Mouse (Mus musculus) forebrain, postnatal 0 days (tissue): ENCODE data around the gene Donson. TPM values are rescaled to one million over a fixed set of nuclear protein-coding genes. Genes with fewer than 3 reads are reported as not detected.

Experiments used
- ATAC-seq: fragments of 200-750 bp; cut with Nextera tagmentation; 2 replicates; pipeline ENCODE4 v1.8.0; 2017; ENCODE audit warnings: mild to moderate bottlenecking, moderate library complexity
- DNase-seq: peaks from one replicate; pipeline ENCODE4 v3.0.0-alpha.2; 2015
- H3K27ac ChIP-seq: fragments of 300-500 bp; sonication (generic); 2 replicates; pipeline ENCODE4 v1.5.1; 2014; ENCODE audit warnings: low read depth, mild to moderate bottlenecking, antibody characterized with exemption, low read length, moderate library complexity, mixed read lengths
- H3K27me3 ChIP-seq: fragments of 300-500 bp; sonication (generic); 2 replicates; pipeline ENCODE4 v1.6.1; 2014; ENCODE audit warnings: mild to moderate bottlenecking, low read length, mixed read lengths; ENCODE audit not compliant: insufficient read depth
- H3K36me3 ChIP-seq: fragments of 300-500 bp; sonication (generic); 2 replicates; pipeline ENCODE4 v1.6.1; 2014; ENCODE audit warnings: mild to moderate bottlenecking, moderate library complexity; ENCODE audit not compliant: insufficient read depth
- H3K4me1 ChIP-seq: fragments of 300-500 bp; sonication (generic); 2 replicates; pipeline ENCODE4 v1.6.1; 2014; ENCODE audit warnings: antibody characterized with exemption; ENCODE audit not compliant: insufficient read depth
- H3K4me2 ChIP-seq: fragments of 300-500 bp; sonication (generic); 2 replicates; pipeline ENCODE4 v1.6.1; 2014; ENCODE audit warnings: low read depth, mild to moderate bottlenecking, moderate library complexity
- H3K4me3 ChIP-seq: fragments of 300-500 bp; sonication (generic); 2 replicates; pipeline ENCODE4 v1.5.1; 2014; ENCODE audit warnings: low read depth, low read length, mixed read lengths
- H3K9ac ChIP-seq: fragments of 300-500 bp; sonication (generic); 2 replicates; pipeline ENCODE4 v1.6.1; 2014; ENCODE audit warnings: mild to moderate bottlenecking
- H3K9me3 ChIP-seq: fragments of 300-500 bp; sonication (generic); 2 replicates; pipeline ENCODE4 v1.6.1; 2016; ENCODE audit warnings: low read length
- CTCF ChIP-seq: sonication (generic); IDR thresholded peaks from 2 replicates; pipeline ENCODE4 v1.5.1; 2016; ENCODE audit warnings: antibody characterized with exemption, control low read depth, low read depth
- WGBS: fragments of 180-500 bp; shearing (Covaris S2); extraction: QIAGEN DNeasy Blood & Tissue Kit; methylation state at CpG from one replicate; pipeline ENCODE4 v1.1.7; 2014; 5-methylcytosine and 5-hydroxymethylcytosine counted together
- polyA plus RNA-seq: library from polyadenylated mRNA; unstranded; fragments of >200 nt; fragmentation: Nextera tagmentation; extraction: Ambion mirVana; gene quantifications from 2 replicates; pipeline ENCODE4 v1.2.1, GENCODE M21; 2015
- total RNA-seq: library from RNA; depleted of rRNA; stranded (reverse); fragments of >200 nt; gene quantifications from 2 replicates; pipeline ENCODE4 v1.2.3, GENCODE M21; 2014

Gene Donson
- total and polyA plus RNA-seq, 2 experiments from 2014 or later = 12.3 to 25.8 TPM

DNA sequence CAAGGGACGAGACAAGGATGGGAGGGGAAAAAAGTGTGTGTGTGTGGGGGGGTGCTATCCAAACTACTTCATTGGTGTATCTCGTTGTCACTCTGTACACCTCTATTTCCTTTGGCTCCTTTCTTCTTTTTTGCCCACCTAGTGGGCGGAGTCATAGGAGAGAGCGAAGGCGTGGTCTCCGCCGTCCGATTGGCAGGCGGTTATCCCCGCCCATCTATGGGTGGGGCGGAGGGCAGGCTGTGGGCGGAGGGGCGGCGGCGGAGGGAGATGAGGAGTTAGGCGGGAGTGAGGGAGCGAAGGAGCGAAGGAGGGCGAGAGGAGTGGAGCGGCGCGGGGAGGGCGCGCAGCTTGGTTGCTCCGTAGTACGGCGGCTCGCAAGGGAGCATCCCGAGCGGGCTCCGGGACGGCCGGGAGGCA lies 40.5 kb upstream of the Donson start, which contains the start of gene Itsn1:
TSS of gene Itsn1 (plus strand) at position 216 of the 417 bp plus-strand sequence.
- TF ChIP-seq CTCF = no peak
- Histone ChIP-seq H3K4me2 (peak within 1 kb of the TSS; percentile 61), H3K36me3 (no peaks in the 10 kb centered on the region), H3K4me1 (peaks cover 24% of the 10 kb centered on the region), H3K27me3 (no peaks in the 10 kb centered on the region), H3K27ac (peak within 1 kb of the TSS; percentile 99), H3K4me3 (peak within 1 kb of the TSS; percentile 88), H3K9me3 (no peaks in the 10 kb centered on the region), H3K9ac (peak within 1 kb of the TSS; percentile 85)
- DNase-seq = no peak
- ATAC-seq = peak; percentile 93
- WGBS = under 1% methylated on average over 30 of the region's 33 CpGs

DNA sequence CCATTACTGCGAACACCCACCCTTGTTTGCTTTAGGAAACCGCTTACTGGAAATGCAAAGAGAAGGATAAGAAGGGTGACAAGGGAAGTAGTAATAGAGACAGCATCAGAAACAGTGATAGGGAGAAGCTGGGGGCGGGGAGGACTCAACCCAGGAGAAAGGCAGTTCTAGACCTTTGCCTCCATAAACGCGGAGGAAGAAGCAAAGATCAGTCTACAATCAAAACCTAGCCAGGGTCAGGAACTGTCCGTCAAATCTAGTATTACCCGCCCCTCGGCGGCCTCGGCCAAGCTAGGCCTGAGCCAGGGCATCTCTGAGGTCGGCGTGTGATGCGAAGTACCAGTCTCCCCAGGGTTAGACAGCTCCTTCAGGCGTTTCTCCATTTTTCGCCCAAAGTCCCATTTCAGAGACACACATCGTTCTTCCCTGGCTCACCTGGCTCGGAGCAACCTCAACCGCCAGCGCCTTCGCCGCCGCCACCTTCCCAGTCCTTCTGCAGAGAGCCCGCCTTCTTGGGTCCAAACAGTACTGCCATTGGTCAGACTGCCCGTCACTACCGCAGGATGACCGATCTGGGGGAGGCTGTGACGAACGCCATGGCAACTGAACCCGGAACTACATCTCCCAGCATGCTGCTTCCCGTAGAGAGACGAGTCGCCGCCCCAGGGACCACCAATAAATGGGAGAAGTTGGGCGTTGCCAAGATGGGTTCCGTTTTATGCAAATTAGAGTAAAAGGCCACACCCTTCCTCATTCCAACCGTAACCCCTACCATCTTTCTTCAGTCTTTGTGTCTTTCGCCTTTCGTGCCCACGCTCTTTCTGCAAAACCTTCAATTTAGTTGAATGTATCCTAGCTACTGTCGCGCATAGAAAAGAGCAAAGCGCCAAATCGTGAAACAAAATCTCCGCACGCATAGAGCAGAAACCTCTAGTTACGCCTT lies 39.8 kb upstream of the Donson start, which contains the start of gene Cryzl1:
TSS of gene Cryzl1 (minus strand) at position 853 of the 943 bp plus-strand sequence.
- Histone ChIP-seq H3K9ac (peak within 1 kb of the TSS; percentile 85), H3K27ac (peak within 1 kb of the TSS; percentile 99), H3K27me3 (no peaks in the 10 kb centered on the region), H3K4me2 (peak within 1 kb of the TSS; percentile 61), H3K4me1 (peaks cover 24% of the 10 kb centered on the region), H3K9me3 (no peaks in the 10 kb centered on the region), H3K4me3 (peak within 1 kb of the TSS; percentile 88), H3K36me3 (no peaks in the 10 kb centered on the region)
- DNase-seq = peak; percentile 99
- TF ChIP-seq CTCF = no peak
- peak; percentile 93 for ATAC-seq
- 2% methylated on average over 46 of the region's 46 CpGs for WGBS

DNA sequence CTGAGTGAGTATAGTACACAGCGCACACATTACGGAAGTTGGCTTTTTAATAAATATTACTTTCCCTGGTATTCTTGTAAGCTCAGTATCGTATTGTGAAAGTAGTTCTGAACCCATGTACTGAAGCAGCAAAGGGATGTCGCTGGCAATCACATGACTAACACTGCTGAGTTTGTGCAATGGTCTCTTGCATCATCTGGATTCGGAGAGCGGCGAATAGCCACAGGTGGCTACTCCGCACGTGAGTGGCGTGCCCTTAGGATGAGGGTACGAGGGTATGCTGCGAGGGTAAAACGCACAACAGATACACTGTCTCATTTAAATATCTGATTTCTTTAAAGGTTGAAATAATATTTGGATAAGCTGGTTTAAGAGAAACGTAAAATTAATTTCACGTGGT lies 38.9 kb upstream of the Donson start:
- H3K9ac ChIP-seq = peak overlapping the region; percentile 85
- H3K27me3 ChIP-seq = no peaks in the 10 kb centered on the region
- H3K36me3 ChIP-seq = no peaks in the 10 kb centered on the region
- peak overlapping the region; percentile 88 for H3K4me3 ChIP-seq
- DNase-seq (no peak), ATAC-seq (no peak)
- H3K9me3 ChIP-seq = no peaks in the 10 kb centered on the region
- WGBS = 88% methylated on average over 15 of the region's 15 CpGs
- peaks cover 24% of the 10 kb centered on the region for H3K4me1 ChIP-seq
- peak overlapping the region; percentile 99; the same call in 1 of the 2 replicates for H3K27ac ChIP-seq
- TF ChIP-seq CTCF = no peak
- H3K4me2 ChIP-seq = peak overlapping the region; percentile 59

DNA sequence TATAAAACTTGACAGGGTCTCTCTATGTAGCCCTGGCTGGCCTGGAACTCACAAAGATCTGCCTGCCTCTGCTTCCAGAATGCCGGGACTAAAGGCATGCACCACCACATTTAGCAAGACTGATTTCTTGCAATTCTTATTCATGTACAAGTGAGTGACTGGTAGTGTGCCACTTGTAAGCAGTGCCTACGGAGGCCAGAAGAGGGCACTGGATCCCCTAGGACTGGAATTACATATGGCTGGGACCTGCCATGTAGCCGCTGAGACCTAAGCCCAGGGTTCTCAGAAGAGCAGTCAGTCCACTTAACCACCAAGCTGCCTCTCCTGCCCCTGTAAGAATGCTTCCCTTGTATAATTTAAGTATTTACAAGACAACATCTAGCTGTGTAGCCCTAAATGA lies 35.7 kb upstream of the Donson start:
- H3K27me3 ChIP-seq = no peaks in the 10 kb centered on the region
- DNase-seq = peak; percentile 39
- no peak overlapping the region for H3K27ac ChIP-seq
- TF ChIP-seq CTCF = peak; percentile 73
- H3K36me3 ChIP-seq = no peaks in the 10 kb centered on the region
- H3K4me3 ChIP-seq = no peak overlapping the region
- peaks cover 10% of the 10 kb centered on the region for H3K4me1 ChIP-seq
- H3K9ac ChIP-seq = no peak overlapping the region
- no peaks in the 10 kb centered on the region for H3K9me3 ChIP-seq
- ATAC-seq = no peak
- H3K4me2 ChIP-seq = no peak overlapping the region
- WGBS = 45% methylated on average over 3 of the region's 3 CpGs

DNA sequence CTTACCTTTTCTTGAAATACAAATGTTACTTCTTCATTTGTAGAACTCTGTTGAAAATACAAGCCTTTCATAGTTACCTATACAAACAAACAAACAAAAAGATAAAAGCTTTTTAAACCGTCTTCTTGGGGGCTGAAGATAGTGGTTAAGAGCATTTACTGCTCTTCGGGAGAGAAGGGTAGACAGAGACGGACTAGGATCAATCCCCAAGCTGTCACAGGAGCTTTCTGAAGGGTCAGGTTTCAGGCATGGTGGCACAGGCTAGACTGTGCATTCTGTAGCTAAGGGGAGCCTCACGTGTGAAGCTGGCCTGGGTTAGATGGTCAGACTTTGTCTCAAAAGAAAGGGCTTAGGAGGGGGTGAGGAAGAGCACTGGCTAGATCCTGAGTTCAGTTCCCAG lies 28.8 kb upstream of the Donson start:
- no peak overlapping the region for H3K27ac ChIP-seq
- no peak overlapping the region for H3K4me3 ChIP-seq
- 90% methylated on average over 4 of the region's 4 CpGs for WGBS
- H3K9ac ChIP-seq = no peak overlapping the region
- no peak overlapping the region for H3K4me2 ChIP-seq
- peaks cover 22% of the 10 kb centered on the region for H3K36me3 ChIP-seq
- ATAC-seq = no peak
- no peaks in the 10 kb centered on the region for H3K4me1 ChIP-seq
- no peaks in the 10 kb centered on the region for H3K27me3 ChIP-seq
- DNase-seq = no peak
- no peaks in the 10 kb centered on the region for H3K9me3 ChIP-seq
- TF ChIP-seq CTCF = no peak

DNA sequence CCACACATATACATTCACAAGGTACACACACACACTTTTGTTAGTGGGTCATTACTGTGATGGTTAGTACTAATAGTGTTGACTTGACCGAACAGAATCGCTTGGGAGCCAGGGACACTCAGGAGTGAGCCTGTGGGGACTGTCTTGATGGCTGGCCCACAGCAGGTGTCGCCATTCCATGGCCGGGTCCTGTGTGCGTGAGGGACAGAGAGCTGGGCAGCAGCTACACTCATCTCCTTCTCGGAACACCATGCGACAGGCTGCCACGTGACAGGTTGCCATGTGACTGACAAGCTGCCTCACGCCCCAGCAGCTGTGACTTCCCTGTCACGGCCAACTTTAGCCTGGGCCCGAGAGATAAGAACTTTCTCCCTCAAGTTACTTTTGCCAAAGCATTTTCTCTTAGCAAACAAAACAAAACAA lies 28.4 kb upstream of the Donson start:
- Histone ChIP-seq H3K27me3 (no peaks in the 10 kb centered on the region), H3K27ac (no peak overlapping the region), H3K4me3 (no peak overlapping the region), H3K9ac (no peak overlapping the region), H3K4me1 (no peaks in the 10 kb centered on the region), H3K36me3 (peaks cover 22% of the 10 kb centered on the region), H3K9me3 (no peaks in the 10 kb centered on the region), H3K4me2 (no peak overlapping the region)
- no peak for TF ChIP-seq CTCF
- WGBS = 78% methylated on average over 11 of the region's 11 CpGs
- no peak for ATAC-seq
- DNase-seq = no peak

DNA sequence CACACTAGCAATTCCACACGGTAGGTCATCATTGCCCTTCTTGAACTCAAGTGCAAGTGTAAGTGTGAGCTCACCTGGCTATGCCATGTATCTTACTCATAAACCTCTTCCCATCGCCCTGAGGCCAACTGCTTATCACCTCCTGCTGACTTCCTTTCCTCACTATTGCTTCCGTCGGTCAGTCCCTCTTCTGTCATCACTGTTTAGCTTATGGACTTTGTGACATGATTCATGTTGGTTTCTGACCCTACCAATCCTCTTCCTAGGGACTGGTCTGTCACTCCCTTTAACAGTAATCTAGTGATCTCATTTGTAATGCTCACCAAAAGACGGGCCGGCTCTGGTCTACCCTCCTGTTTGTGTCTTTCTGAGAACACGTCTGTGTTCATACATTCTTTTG lies 21.7 kb upstream of the Donson start:
- no peak overlapping the region for H3K27ac ChIP-seq
- ATAC-seq (no peak), DNase-seq (no peak)
- peaks cover 61% of the 10 kb centered on the region for H3K36me3 ChIP-seq
- no peak overlapping the region for H3K9ac ChIP-seq
- no peaks in the 10 kb centered on the region for H3K4me1 ChIP-seq
- H3K4me3 ChIP-seq = no peak overlapping the region
- WGBS = 90% methylated on average over 7 of the region's 7 CpGs
- H3K27me3 ChIP-seq = no peaks in the 10 kb centered on the region
- H3K9me3 ChIP-seq = no peaks in the 10 kb centered on the region
- H3K4me2 ChIP-seq = no peak overlapping the region
- no peak for TF ChIP-seq CTCF
